Mouse (Mus musculus) retina, postnatal 1 day (tissue): ENCODE measurements at regions not wholly inside any gene's neighbourhood (a gene's known extent, or its start where the extent isn't known, plus 50 kb on each side); places are given as distances from the start of the nearest gene placed in this dataset.
A peak's percentile ranks its signal among the peaks of the same experiment; 100 is the strongest.

Source experiments
- DNase-seq: peaks from one replicate; pipeline ENCODE4 v3.0.0-alpha.2; 2012

DNA sequence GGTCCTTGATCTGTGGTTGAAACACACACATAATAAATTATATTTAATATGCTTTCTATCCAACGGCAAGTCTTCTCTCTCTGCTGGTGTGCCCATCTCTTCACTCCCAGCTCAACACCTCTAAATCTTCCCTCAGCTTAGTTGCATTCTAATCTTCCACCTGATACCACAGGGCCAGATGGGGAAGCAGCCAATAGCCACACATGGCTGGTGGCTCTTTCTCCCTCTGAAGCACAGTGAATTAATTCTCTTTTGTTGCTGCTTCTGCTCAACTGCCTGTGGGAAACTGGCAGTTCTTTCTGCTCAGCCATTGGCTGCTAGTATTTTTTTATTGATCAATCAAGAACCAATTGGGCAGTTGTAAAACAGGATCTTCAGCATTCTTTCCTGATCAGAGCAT, 750.0 kb downstream of the Serpinb8 start:
- DNase-seq, result no peak

DNA sequence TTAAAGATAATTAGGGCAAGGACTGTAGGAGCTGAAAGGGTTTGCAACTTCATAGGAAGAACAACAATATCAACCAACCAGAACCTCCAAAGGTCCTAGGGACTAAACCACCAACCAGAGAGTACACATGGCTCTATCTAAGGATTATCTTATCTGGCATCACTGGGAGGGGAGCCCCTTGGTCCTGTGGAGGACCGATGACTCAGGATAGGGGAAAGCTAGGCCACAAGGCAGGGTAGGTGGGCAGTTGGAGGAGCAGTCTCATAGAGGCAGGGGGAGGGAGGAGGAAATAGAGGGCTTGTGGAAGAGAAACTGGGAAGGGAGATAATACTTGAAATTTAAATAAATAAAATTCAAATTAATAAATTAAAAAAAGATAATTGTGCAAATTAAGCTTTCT, 751.5 kb downstream of the Serpinb8 start:
- DNase-seq, result no peak

- DNase-seq, result peak; percentile 3
These were observed 774.0 kb downstream of the Serpinb8 start for GRCm38 (mm10) chr1:108363788-108364187.

- DNase-seq, result no peak
These were observed 780.2 kb downstream of the Serpinb8 start for GRCm38 (mm10) chr1:108369904-108370600.

DNA sequence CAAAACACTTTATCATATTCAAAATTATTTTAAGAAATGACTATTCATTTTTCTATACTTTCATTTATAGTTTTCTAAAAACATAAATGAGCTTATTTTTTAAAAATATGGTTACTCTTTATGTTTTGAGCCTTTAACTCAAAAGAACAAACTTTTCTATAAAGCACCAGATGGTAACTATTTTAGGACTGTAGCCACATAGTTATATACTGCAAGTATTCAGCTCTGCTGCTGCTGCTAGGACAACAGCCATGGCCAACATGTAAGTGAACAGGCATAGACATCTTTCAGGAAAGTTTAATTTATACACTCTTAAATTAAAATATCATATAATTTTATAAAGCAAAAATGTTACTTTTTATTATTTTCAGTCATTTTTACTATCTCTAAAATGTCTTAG, 800.1 kb downstream of the Serpinb8 start:
- DNase-seq, result no peak

- DNase-seq, result no peak
These were observed 800.7 kb downstream of the Serpinb8 start for GRCm38 (mm10) chr1:108390497-108390896.

- DNase-seq, result no peak
These were observed 850.0 kb downstream of the Serpinb8 start for GRCm38 (mm10) chr1:108439845-108440244.

DNA sequence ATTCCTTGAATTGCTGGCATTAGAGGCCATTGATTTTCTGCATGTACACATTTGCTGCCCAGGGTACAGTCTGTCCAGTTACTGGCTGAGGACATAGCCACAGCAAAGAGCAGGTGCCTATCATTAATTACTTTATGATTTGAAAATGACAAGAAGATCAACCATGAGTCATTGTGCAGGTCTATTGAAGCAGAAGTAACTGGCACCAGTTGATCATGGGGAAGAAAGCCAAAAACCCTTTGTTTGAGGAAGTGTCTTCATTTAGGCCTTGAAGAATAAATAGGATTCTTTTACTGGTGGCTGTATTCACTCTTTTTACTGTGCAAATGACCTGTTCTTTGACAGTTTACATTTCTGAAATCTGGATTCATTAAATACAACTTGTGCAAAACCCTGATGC, 863.0 kb downstream of the Serpinb8 start:
- peak; percentile 59 for DNase-seq

DNA sequence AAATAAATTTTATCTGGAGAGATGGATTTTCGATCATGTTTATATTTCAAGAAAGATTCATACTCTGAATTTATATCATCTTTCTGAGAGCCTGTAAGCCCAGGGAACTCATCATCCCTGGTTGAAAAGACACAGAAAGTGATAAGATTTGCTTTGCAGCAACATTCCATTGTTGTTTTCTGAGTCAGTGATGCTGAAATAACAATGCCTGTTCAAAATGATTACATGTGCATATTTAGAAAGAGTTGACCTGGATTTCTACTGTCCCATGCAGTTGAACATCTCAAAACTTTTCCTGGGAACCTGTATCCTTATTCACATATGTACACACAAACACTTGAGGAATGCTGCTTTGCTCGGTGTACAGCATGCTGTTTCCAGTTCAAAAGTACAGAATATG, 882.2 kb downstream of the Serpinb8 start:
- peak; percentile 70 for DNase-seq

DNA sequence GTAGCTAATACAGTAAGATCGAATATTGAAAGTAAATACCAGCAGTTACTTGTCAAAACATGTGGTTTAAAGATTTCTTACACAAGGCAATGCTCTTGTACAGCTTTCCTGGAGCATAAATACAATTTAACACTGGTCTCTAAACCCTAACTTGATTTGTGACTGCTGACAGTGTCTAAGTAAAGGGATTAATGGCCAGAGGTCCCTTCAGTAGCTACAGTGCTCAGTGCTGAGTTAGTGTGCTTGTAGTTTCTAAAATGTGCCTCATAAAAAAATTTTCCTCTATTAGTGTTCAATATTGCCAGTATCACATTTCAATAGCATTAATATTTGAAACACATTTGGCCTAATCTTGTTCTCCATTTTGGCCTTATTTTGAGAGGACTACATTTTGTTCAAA, 909.0 kb downstream of the Serpinb8 start:
- DNase-seq, result no peak

DNA sequence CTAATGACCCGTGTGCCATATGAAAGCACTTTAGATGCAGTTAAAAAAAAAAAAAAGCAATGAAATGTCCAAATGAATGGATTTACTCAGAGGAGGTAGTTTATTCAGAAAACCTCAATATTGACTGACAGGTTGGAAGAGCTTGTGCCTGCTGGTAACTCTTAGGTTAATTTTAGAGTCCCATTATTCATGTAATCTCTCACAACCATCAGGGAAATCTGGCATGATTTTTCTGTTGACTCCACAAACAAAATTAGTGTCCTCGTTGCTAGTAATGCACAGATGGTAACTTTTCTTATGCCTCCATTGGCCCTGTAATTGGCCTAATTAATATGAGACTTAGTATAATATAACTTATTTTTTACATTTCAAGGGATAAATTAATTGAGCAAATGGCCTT, 937.6 kb downstream of the Serpinb8 start:
- DNase-seq, result no peak

- no peak for DNase-seq
These were observed 948.4 kb downstream of the Serpinb8 start for GRCm38 (mm10) chr1:108538238-108538637.

DNA sequence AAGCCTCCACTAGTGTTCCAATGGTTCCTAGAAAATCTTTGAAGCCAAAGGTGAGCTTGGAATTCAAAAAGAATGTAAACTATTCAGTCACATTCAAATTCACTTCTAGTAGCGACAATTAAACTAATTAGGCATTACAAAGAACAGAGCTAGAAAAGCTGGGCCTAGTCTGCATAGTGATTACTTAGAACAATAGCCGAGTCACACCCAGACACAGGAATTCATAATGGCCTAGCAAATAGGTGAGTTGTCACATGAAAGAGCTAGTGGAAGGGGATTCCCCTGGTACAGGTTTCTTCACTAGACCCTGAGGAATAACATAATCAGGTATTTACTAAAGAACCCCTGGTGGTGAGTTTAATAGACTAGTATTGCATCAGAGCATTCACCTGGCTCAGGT, 958.9 kb downstream of the Serpinb8 start:
- no peak for DNase-seq

- no peak for DNase-seq
These were observed 969.1 kb downstream of the Serpinb8 start for GRCm38 (mm10) chr1:108558882-108559281.

DNA sequence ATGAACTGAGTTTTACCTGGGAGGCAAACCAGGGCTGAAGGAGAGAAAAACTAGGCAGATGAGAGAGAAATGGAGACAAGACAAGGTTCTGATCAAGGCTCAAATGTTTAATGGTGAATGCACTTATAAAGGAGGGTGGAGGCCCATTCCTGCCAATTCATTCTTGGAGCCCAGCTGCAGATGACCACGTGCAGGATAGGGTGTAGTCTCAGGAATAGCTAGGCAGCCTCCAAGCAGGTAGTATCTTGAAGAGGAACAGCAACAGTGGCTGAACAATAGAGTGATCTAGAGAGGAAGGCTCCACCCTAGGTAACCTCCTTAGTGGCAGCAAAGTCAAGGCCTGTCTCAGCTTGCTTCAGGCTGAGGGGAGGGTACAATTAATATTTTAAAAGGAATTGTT, 973.2 kb downstream of the Serpinb8 start:
- DNase-seq, result no peak

DNA sequence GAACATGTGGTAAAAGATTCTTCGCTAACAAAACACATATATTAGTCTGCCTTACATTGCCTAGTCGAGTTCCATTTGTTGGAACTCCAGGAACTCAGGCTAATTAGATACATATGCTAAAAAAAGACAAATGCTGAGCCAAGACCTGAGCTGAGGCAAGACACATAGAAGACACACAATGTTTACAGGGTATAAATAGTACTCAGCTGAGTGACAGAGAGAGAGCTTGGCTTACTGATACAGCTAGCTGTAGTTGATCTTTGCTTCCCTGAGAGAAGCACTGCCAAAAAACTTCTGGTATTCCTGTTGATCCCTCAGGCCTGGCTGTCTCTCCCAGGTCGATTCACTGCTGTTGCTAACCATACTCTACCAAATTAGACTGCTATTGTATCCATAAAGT, 982.2 kb downstream of the Serpinb8 start:
- DNase-seq, result no peak

GRCm38 (mm10) chr1:108572765-108573164, 983.0 kb downstream of the Serpinb8 start:
- DNase-seq, result no peak

GRCm38 (mm10) chr1:108576806-108577205, 987.0 kb downstream of the Serpinb8 start:
- DNase-seq, result no peak

- DNase-seq, result peak; percentile 54
These were observed 988.0 kb downstream of the Serpinb8 start for GRCm38 (mm10) chr1:108577793-108578192.

DNA sequence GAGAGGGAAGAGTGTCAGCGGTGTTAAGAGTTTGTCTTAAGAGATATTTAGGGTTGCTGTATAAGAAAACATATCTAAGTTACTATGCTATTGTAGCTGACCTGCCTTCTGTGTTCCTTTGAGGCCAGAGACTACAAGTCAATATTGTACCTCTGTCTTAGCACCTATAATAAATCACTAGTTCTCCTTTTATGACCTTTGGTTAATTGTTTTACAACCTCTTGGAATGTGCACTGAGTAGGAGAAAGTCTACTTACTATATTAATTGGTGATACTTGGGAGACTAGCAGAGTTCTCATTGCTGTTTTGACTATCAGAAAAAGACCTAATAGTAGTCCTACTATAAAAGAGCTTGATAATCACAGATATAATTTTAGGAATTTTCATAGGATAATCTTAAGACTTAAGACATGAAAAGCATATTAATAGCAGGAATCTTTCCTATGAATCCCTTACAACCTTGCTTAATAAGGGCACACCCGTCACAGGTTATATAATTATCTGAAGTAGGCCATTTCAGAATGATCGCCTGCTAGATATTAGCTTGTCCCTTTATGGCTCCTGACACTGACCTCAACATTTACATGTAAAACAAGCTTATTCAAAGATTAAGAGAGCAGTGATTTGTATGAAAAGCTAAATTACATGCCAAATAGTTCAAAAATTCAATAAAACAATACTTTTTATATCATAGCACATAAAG, 1003.1 kb downstream of the Serpinb8 start:
- no peak for DNase-seq

DNA sequence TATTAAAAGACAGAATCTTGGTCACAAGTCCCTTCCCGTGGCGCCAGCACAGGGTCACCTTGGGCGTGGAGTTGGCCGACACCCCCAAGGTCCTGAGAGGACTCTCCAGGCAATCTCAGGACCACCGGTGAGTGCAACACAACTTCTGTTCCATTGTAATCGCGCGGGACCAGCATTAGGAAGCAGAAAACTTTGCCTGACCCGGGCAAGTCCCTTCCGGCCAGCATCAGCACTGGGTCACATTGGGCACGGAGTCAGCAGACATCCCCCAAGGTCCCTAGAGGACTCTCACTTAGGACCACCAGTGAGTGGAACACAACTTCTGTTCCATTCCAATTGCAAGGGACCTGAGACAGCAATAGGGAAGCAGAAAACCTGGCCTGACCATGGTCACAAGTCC, 1007.3 kb downstream of the Serpinb8 start:
- DNase-seq, result no peak
